8 mouse cellular contexts compared by ENCODE assay signal in the genomic region with DNA sequence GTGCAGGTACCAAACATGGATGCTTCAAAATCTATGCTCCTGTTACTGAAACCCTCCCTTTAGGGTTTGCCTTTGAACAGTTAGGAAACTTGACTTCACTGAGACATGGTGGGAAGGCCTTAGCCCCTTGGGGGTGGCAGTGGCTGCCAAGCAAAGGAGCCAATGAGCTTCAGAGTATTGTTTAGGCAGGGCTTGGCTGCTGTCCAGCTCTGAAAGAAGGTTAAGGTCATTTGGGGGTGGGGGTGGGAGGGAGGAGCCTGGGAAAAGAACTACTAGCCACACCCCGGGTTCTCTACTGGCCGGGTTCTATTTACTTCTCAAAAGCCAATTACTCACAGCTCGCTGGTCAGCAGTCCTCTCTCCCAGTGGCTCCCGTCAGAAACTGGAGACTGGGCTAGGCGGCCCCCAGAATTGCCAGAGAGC. TPM values are rescaled to one million over a fixed set of nuclear protein-coding genes. Genes with fewer than 3 reads are reported as not detected.
DNase-seq lines count a peak whose midpoint lies in the region; ATAC-seq and TF ChIP-seq lines count a peak whose summit lies in the region.

No protein-coding gene starts in this region.

- no peak overlapping the region for H3K9ac ChIP-seq in stomach, embryonic 15.5 days

- no peaks in the 10 kb centered on the region for H3K9me3 ChIP-seq in E14TG2a.4 (ENCODE audit: low read length)
- no peaks in the 10 kb centered on the region for H3K9me3 ChIP-seq in midbrain, embryonic 10.5 days (replicated peaks)
- H3K9me3 ChIP-seq in stomach, embryonic 15.5 days = no peaks in the 10 kb centered on the region

- intact Hi-C loops in heart, postnatal 10 days (cut with DNase I) = loop anchor here (2.0 kb wide), 1 partner anchor 29 kb away; no protein-coding TSS in a partner anchor

- H3K4me3 ChIP-seq in E14TG2a.4 (replicated peaks; ENCODE audit: low read length) = peak overlapping the region; percentile 41
- peak overlapping the region; percentile 28 for H3K4me3 ChIP-seq in midbrain, embryonic 10.5 days
- no peak overlapping the region for H3K4me3 ChIP-seq in stomach, embryonic 15.5 days (replicated peaks)

- peaks cover 36% of the 10 kb centered on the region for H3K36me3 ChIP-seq in E14TG2a.4 (ENCODE audit: insufficient read depth, low read length)
- peaks cover 25% of the 10 kb centered on the region for H3K36me3 ChIP-seq in midbrain, embryonic 10.5 days
- H3K36me3 ChIP-seq in stomach, embryonic 15.5 days = peaks cover 11% of the 10 kb centered on the region

- peak; percentile 84 for DNase-seq in adrenal gland, adult 2 months
- DNase-seq in fibroblast of lung, adult 2 months (ENCODE audit: low read depth) = peak; percentile 62
- DNase-seq in heart, postnatal 10 days = peak; percentile 72 to 73
- peak; percentile 56 to 63 for DNase-seq in layer of hippocampus, adult 8-10 months (ENCODE audit: low spot score in 2 of 2)
- peak; percentile 71 for DNase-seq in midbrain, embryonic 10.5 days (ENCODE audit: low spot score)
- DNase-seq in spleen, adult 12 weeks (ENCODE audit: low spot score) = no peak

- peak overlapping the region; percentile 63 for H3K27ac ChIP-seq in midbrain, embryonic 10.5 days (replicated peaks)
- H3K27ac ChIP-seq in stomach, embryonic 15.5 days = peak overlapping the region; percentile 70; the same call in 1 of the 2 replicates

- H3K4me2 ChIP-seq in stomach, embryonic 15.5 days = peak overlapping the region; percentile 16; the same call in 1 of the 2 replicates

- H3K27me3 ChIP-seq in E14TG2a.4 (ENCODE audit: insufficient read depth, low read length) = no peaks in the 10 kb centered on the region
- H3K27me3 ChIP-seq in midbrain, embryonic 10.5 days (ENCODE audit: low read depth, poor library complexity, severe bottlenecking) = no peaks in the 10 kb centered on the region
- no peaks in the 10 kb centered on the region for H3K27me3 ChIP-seq in stomach, embryonic 15.5 days (replicated peaks)

- H3K4me1 ChIP-seq in E14TG2a.4 (replicated peaks; ENCODE audit: low read depth, low read length) = peaks cover 82% of the 10 kb centered on the region
- H3K4me1 ChIP-seq in midbrain, embryonic 10.5 days = peaks cover 67% of the 10 kb centered on the region
- peaks cover 41% of the 10 kb centered on the region for H3K4me1 ChIP-seq in stomach, embryonic 15.5 days

- no peak for TF ChIP-seq CTCF in E14TG2a.4 (conservative IDR thresholded peaks at IDR 0.05; ENCODE audit: low read length)

- ATAC-seq in stomach, embryonic 15.5 days (ENCODE audit: insufficient read depth, low FRiP score, low read depth) = peak; percentile 56

- 1% methylated on average over 5 of the region's 5 CpGs for WGBS in midbrain, embryonic 10.5 days
- 5% methylated on average over 5 of the region's 5 CpGs for WGBS in stomach, embryonic 15.5 days

RNA-seq across cellular contexts. Expression of gene Pigv, which starts 3.2 kb away (rescaled TPM):
- 10 to 100 TPM; 13.0 to 19.7 TPM for total RNA-seq in adrenal gland, adult 2 months (2021)
- 13.4 and 14.0 TPM in 2 replicates for polyA plus RNA-seq in adrenal gland, adult 2 months (2012; rRNA removed)
- 10 to 100 TPM in 1 of 2 experiments, 1 to 10 TPM in 1; 8.6 to 11.2 TPM for total RNA-seq in heart, postnatal 10 days (2021)
- 10 to 100 TPM in 2 of 4 experiments, 1 to 10 TPM in 2; 9.4 to 13.0 (median 11.3) TPM for total RNA-seq in layer of hippocampus, adult 8-10 months (2022)
- 18.7 and 19.5 TPM in 2 replicates for polyA plus RNA-seq in midbrain, embryonic 10.5 days (2016; fragmentation: Nextera tagmentation; extraction: Ambion mirVana)
- 14.7 and 18.7 TPM in 2 replicates for polyA plus RNA-seq in stomach, embryonic 15.5 days (2015; fragmentation: Nextera tagmentation; extraction: Ambion mirVana)

RNA-seq across cellular contexts. Expression of gene Zdhhc18, which starts 25.7 kb away (rescaled TPM):
- 10 to 100 TPM; 18.4 to 24.8 TPM for total RNA-seq in adrenal gland, adult 2 months (2021)
- 31.0 and 32.9 TPM in 2 replicates for polyA plus RNA-seq in adrenal gland, adult 2 months (2012; rRNA removed)
- total RNA-seq in heart, postnatal 10 days (2021) = 10 to 100 TPM; 21.9 to 25.0 TPM
- 10 to 100 TPM; 30.7 to 44.0 (median 42.9) TPM for total RNA-seq in layer of hippocampus, adult 8-10 months (2022)
- polyA plus RNA-seq in midbrain, embryonic 10.5 days (2016; fragmentation: Nextera tagmentation; extraction: Ambion mirVana) = 3.0 and 3.1 TPM in 2 replicates
- 5.4 and 5.8 TPM in 2 replicates for polyA plus RNA-seq in stomach, embryonic 15.5 days (2015; fragmentation: Nextera tagmentation; extraction: Ambion mirVana)
